ENCODE assay signal across 23 mouse cellular contexts in the genomic region with DNA sequence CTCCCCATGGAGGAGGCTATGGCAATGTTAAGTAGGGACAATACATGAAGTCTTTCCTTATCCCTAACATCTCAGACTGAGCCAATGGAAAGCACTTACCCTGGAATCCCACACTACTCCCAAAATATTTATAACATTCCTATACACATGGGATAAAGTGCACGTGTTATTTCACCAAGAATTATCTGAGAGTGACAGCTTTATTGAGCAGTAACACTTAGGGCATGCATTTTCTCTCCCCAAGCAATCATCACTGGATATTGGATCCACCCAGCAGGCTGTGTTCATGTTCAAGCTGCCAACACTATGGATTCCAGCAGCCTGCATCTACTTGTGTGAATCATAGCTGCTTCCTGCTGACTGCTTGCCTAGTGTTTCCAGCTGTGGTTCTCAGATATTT.
DNase-seq lines count a peak whose midpoint lies in the region; ATAC-seq and TF ChIP-seq lines count a peak whose summit lies in the region.
"Had no signal": no experiment of that assay in that cellular context is flagged by ENCODE, and none has a peak within 500 bp of the region (broad histone marks: within the 10 kb centered on the region; RNA-seq: fewer than 3 reads in every experiment).

No protein-coding gene starts in this region.

- no peak overlapping the region for H3K27ac ChIP-seq in heart, embryonic 12.5 days (ENCODE audit: poor library complexity, severe bottlenecking)
- no peak overlapping the region for H3K27ac ChIP-seq in kidney, adult 2 months (ENCODE audit: insufficient read depth, low read depth, low read length)
- H3K27ac ChIP-seq in limb, embryonic 13.5 days: no peak overlapping the region
- H3K27ac ChIP-seq in limb, embryonic 15.5 days: no peak overlapping the region
- H3K27ac ChIP-seq: embryonic facial prominence, embryonic 12.5 days; forebrain, embryonic 12.5 days; gastrocnemius, adult 2 months; midbrain, embryonic 15.5 days; neural tube, embryonic 13.5 days; stomach, embryonic 15.5 days had no signal

- no peak for TF ChIP-seq POLR2A in kidney, adult 2 months (IDR thresholded peaks at IDR 0.05; ENCODE audit: low read depth, low read length)

- 55% methylated on average over 1 of the region's 1 CpGs for WGBS in heart, embryonic 12.5 days
- WGBS in kidney, adult 2 months: 23% methylated on average over 1 of the region's 1 CpGs
- WGBS in limb, embryonic 13.5 days: 43% methylated on average over 1 of the region's 1 CpGs
- 45% methylated on average over 1 of the region's 1 CpGs for WGBS in limb, embryonic 15.5 days

- H3K9me3 ChIP-seq in heart, embryonic 12.5 days (replicated peaks): peaks cover 17% of the 10 kb centered on the region
- 0 out of 2 replicates have a peak, but pooled peaks cover 3% of the 10 kb centered on the region for H3K9me3 ChIP-seq in limb, embryonic 13.5 days
- H3K9me3 ChIP-seq in limb, embryonic 15.5 days: no peaks in the 10 kb centered on the region
- H3K9me3 ChIP-seq: embryonic facial prominence, embryonic 12.5 days; forebrain, embryonic 12.5 days; midbrain, embryonic 15.5 days; neural tube, embryonic 13.5 days; stomach, embryonic 15.5 days had no signal

- H3K4me1 ChIP-seq in heart, embryonic 12.5 days (replicated peaks): no peaks in the 10 kb centered on the region
- no peaks in the 10 kb centered on the region for H3K4me1 ChIP-seq in kidney, adult 2 months (ENCODE audit: control insufficient read depth, insufficient read depth, low read length)
- H3K4me1 ChIP-seq in limb, embryonic 13.5 days: no peaks in the 10 kb centered on the region
- H3K4me1 ChIP-seq in limb, embryonic 15.5 days: no peaks in the 10 kb centered on the region
- H3K4me1 ChIP-seq: embryonic facial prominence, embryonic 12.5 days; forebrain, embryonic 12.5 days; midbrain, embryonic 15.5 days; neural tube, embryonic 13.5 days; stomach, embryonic 15.5 days had no signal

- no peak overlapping the region for H3K4me3 ChIP-seq in heart, embryonic 12.5 days
- H3K4me3 ChIP-seq in kidney, adult 2 months (ENCODE audit: insufficient read depth, low read depth, low read length): no peak overlapping the region
- H3K4me3 ChIP-seq in limb, embryonic 13.5 days: no peak overlapping the region
- no peak overlapping the region for H3K4me3 ChIP-seq in limb, embryonic 15.5 days
- H3K4me3 ChIP-seq: embryonic facial prominence, embryonic 12.5 days; erythroblast, embryonic 14.5 days; forebrain, embryonic 12.5 days; gastrocnemius, adult 2 months; midbrain, embryonic 15.5 days; neural tube, embryonic 13.5 days; stomach, embryonic 15.5 days had no signal

- peak; percentile 16 for DNase-seq in heart, postnatal 4 days
- peak; percentile 11 for DNase-seq in kidney, postnatal 10 days
- no peak for DNase-seq in kidney, adult 2 months
- no peak for DNase-seq in frontal cortex, postnatal 36 days (ENCODE audit: low spot score in 2 of 2)
- DNase-seq: adrenal gland, adult 2 months; cerebellum, adult 18-20 months; cerebellum, postnatal 14 days; gastrocnemius, adult 2 months; kidney, postnatal 14 days; lung, postnatal 4 days; right cerebral cortex, adult 18-20 months; right cerebral cortex, postnatal 4 days; thymus, adult 2 months; thymus, postnatal 4 days had no signal

- H3K9ac ChIP-seq in heart, embryonic 12.5 days: no peak overlapping the region
- no peak overlapping the region for H3K9ac ChIP-seq in limb, embryonic 13.5 days
- no peak overlapping the region for H3K9ac ChIP-seq in limb, embryonic 15.5 days
- H3K9ac ChIP-seq: embryonic facial prominence, embryonic 12.5 days; forebrain, embryonic 12.5 days; midbrain, embryonic 15.5 days; neural tube, embryonic 13.5 days; stomach, embryonic 15.5 days had no signal

- H3K4me2 ChIP-seq in heart, embryonic 12.5 days: no peak overlapping the region
- no peak overlapping the region for H3K4me2 ChIP-seq in limb, embryonic 13.5 days (replicated peaks)
- H3K4me2 ChIP-seq in limb, embryonic 15.5 days: no peak overlapping the region
- H3K4me2 ChIP-seq: embryonic facial prominence, embryonic 12.5 days; forebrain, embryonic 12.5 days; midbrain, embryonic 15.5 days; neural tube, embryonic 13.5 days; stomach, embryonic 15.5 days had no signal

- TF ChIP-seq CTCF in kidney, adult 2 months (conservative IDR thresholded peaks at IDR 0.05; ENCODE audit: insufficient read depth, insufficient read length, low read depth, low read length): no peak

- ATAC-seq in heart, embryonic 12.5 days (ENCODE audit: insufficient number of reproducible peaks, low FRiP score): no peak
- peak; percentile 36; the same call in 1 of the 2 replicates for ATAC-seq in limb, embryonic 13.5 days (ENCODE audit: low FRiP score, low read depth)
- 0 out of 2 replicates have a peak, but pooled peaks have one; percentile 61 for ATAC-seq in limb, embryonic 15.5 days (ENCODE audit: insufficient number of reproducible peaks, low FRiP score, low TSS enrichment, low read depth)
- ATAC-seq: midbrain, embryonic 15.5 days had no signal

- no peaks in the 10 kb centered on the region for H3K36me3 ChIP-seq in heart, embryonic 12.5 days
- no peaks in the 10 kb centered on the region for H3K36me3 ChIP-seq in kidney, adult 2 months (ENCODE audit: control insufficient read depth, insufficient read depth, low read length)
- H3K36me3 ChIP-seq in limb, embryonic 13.5 days: no peaks in the 10 kb centered on the region
- no peaks in the 10 kb centered on the region for H3K36me3 ChIP-seq in limb, embryonic 15.5 days
- H3K36me3 ChIP-seq: embryonic facial prominence, embryonic 12.5 days; forebrain, embryonic 12.5 days; midbrain, embryonic 15.5 days; neural tube, embryonic 13.5 days; stomach, embryonic 15.5 days had no signal

- no peaks in the 10 kb centered on the region for H3K27me3 ChIP-seq in heart, embryonic 12.5 days (replicated peaks)
- H3K27me3 ChIP-seq in kidney, adult 2 months (replicated peaks; ENCODE audit: control insufficient read depth, insufficient read depth, low read length): no peaks in the 10 kb centered on the region
- H3K27me3 ChIP-seq in limb, embryonic 13.5 days: no peaks in the 10 kb centered on the region
- no peaks in the 10 kb centered on the region for H3K27me3 ChIP-seq in limb, embryonic 15.5 days
- H3K27me3 ChIP-seq: embryonic facial prominence, embryonic 12.5 days; forebrain, embryonic 12.5 days; midbrain, embryonic 15.5 days; neural tube, embryonic 13.5 days; stomach, embryonic 15.5 days had no signal

Comparison
In these comparisons a context has a peak if more than half of its experiments do, and no peak if none do; other contexts are left out.
1. DNase-seq: peak in heart, postnatal 4 days (single experiment) and kidney, postnatal 10 days (single experiment); none in kidney, adult 2 months (single experiment) and frontal cortex, postnatal 36 days (0 of 2).